Mouse (Mus musculus) CD4-positive, CD25-positive, alpha-beta regulatory T cell, adult 2 months (primary cell): Measurements from ENCODE around the gene Gm3633.
"Not testable (repeated sequence)": the region's sequence is repeated elsewhere in the genome, so short reads cannot be mapped to it uniquely, and the experiment has no call there.

Experiments used
- DNase-seq: peaks from one replicate; pipeline ENCODE4 v3.0.0-alpha.2; 2012; ENCODE audit warnings: low read depth, low spot score

The Gm3633 gene

GRCm38 (mm10) chr14:42641817-42642216 lies at the start of gene Gm3633:
TSS of gene Gm3633 (minus strand) at chr14:42641917.
- not testable (repeated sequence) for DNase-seq

- DNase-seq, result not testable (repeated sequence)
Observed at GRCm38 (mm10) chr14:42655638-42656037, 13.9 kb upstream of the Gm3633 start, which contains the start of gene Gm10378. TSS of gene Gm10378 (plus strand) at chr14:42655938.

- not testable (repeated sequence) for DNase-seq
Observed at GRCm38 (mm10) chr14:42599782-42600181, 41.9 kb downstream of the Gm3633 start, which contains the start of gene Gm17124. TSS of gene Gm17124 (minus strand) at chr14:42599882.
